Mouse (Mus musculus): ENCODE results near the gene Manbal. TPM values are rescaled to one million over a fixed set of nuclear protein-coding genes. Genes with fewer than 3 reads are reported as not detected.

Gene Manbal
- polyA plus RNA-seq, 1 experiment from 2014 or later, result 21.8 TPM

GRCm38 (mm10) chr2:157394868-157395267 lies 27.5 kb downstream of the Manbal start:
- Histone ChIP-seq H3K27ac (replicated peaks) (no peak overlapping the region), H3K4me3 (replicated peaks) (no peak overlapping the region), H3K36me3 (replicated peaks) (peaks cover 23% of the 10 kb centered on the region), H3K9me3 (replicated peaks) (no peaks in the 10 kb centered on the region), H3K27me3 (no peaks in the 10 kb centered on the region), H3K9ac (no peak overlapping the region), H3K4me2 (no peak overlapping the region), H3K4me1 (replicated peaks) (peaks cover 8% of the 10 kb centered on the region; the same call in 1 of the 2 replicates)
- ATAC-seq (ENCODE audit: insufficient read depth), result no peak
- WGBS (ENCODE audit: insufficient replicate concordance), result 59% methylated on average over 6 of the region's 6 CpGs

GRCm38 (mm10) chr2:157395371-157395770 lies 28.0 kb downstream of the Manbal start:
- H3K27ac ChIP-seq (replicated peaks), result no peak overlapping the region
- ATAC-seq (ENCODE audit: insufficient read depth), result no peak
- H3K4me2 ChIP-seq, result no peak overlapping the region
- no peaks in the 10 kb centered on the region for H3K9me3 ChIP-seq (replicated peaks)
- H3K36me3 ChIP-seq (replicated peaks), result peaks cover 23% of the 10 kb centered on the region
- no peak overlapping the region for H3K9ac ChIP-seq
- WGBS (ENCODE audit: insufficient replicate concordance), result 59% methylated on average over 5 of the region's 5 CpGs
- no peaks in the 10 kb centered on the region for H3K27me3 ChIP-seq
- no peak overlapping the region for H3K4me3 ChIP-seq (replicated peaks)
- H3K4me1 ChIP-seq (replicated peaks), result peaks cover 8% of the 10 kb centered on the region; the same call in 1 of the 2 replicates

GRCm38 (mm10) chr2:157395960-157396359 lies 28.6 kb downstream of the Manbal start:
- Histone ChIP-seq H3K9ac (no peak overlapping the region), H3K27ac (replicated peaks) (no peak overlapping the region), H3K4me1 (replicated peaks) (peaks cover 8% of the 10 kb centered on the region; the same call in 1 of the 2 replicates), H3K4me3 (replicated peaks) (no peak overlapping the region), H3K4me2 (no peak overlapping the region), H3K27me3 (no peaks in the 10 kb centered on the region), H3K9me3 (replicated peaks) (no peaks in the 10 kb centered on the region), H3K36me3 (replicated peaks) (peaks cover 23% of the 10 kb centered on the region)
- WGBS (ENCODE audit: insufficient replicate concordance), result 32% methylated on average over 13 of the region's 13 CpGs
- ATAC-seq (ENCODE audit: insufficient read depth), result no peak

- no peak for ATAC-seq (ENCODE audit: insufficient read depth)
- peaks cover 8% of the 10 kb centered on the region; the same call in 1 of the 2 replicates for H3K4me1 ChIP-seq (replicated peaks)
- H3K4me3 ChIP-seq (replicated peaks), result no peak overlapping the region
- peaks cover 23% of the 10 kb centered on the region for H3K36me3 ChIP-seq (replicated peaks)
- H3K27ac ChIP-seq (replicated peaks), result no peak overlapping the region
- no peaks in the 10 kb centered on the region for H3K9me3 ChIP-seq (replicated peaks)
- H3K9ac ChIP-seq, result no peak overlapping the region
- no peaks in the 10 kb centered on the region for H3K27me3 ChIP-seq
- 59% methylated on average over 4 of the region's 4 CpGs for WGBS (ENCODE audit: insufficient replicate concordance)
- no peak overlapping the region for H3K4me2 ChIP-seq
These were observed 30.0 kb downstream of the Manbal start for GRCm38 (mm10) chr2:157397376-157397775.

- H3K4me1 ChIP-seq (replicated peaks), result peaks cover 8% of the 10 kb centered on the region; the same call in 1 of the 2 replicates
- H3K9me3 ChIP-seq (replicated peaks), result no peaks in the 10 kb centered on the region
- no peak overlapping the region for H3K27ac ChIP-seq (replicated peaks)
- no peaks in the 10 kb centered on the region for H3K27me3 ChIP-seq
- no peak overlapping the region for H3K9ac ChIP-seq
- 88% methylated on average over 4 of the region's 4 CpGs for WGBS (ENCODE audit: insufficient replicate concordance)
- no peak overlapping the region for H3K4me3 ChIP-seq (replicated peaks)
- H3K36me3 ChIP-seq (replicated peaks), result peaks cover 23% of the 10 kb centered on the region
- ATAC-seq (ENCODE audit: insufficient read depth), result no peak
- H3K4me2 ChIP-seq, result no peak overlapping the region
These were observed 31.1 kb downstream of the Manbal start for GRCm38 (mm10) chr2:157398539-157398938.

GRCm38 (mm10) chr2:157399797-157400196 lies 32.4 kb downstream of the Manbal start:
- Histone ChIP-seq H3K4me1 (replicated peaks) (peaks cover 3% of the 10 kb centered on the region; the same call in 1 of the 2 replicates), H3K36me3 (replicated peaks) (peaks cover 23% of the 10 kb centered on the region), H3K4me3 (replicated peaks) (no peak overlapping the region), H3K9me3 (replicated peaks) (no peaks in the 10 kb centered on the region), H3K9ac (no peak overlapping the region), H3K4me2 (no peak overlapping the region), H3K27ac (replicated peaks) (no peak overlapping the region), H3K27me3 (no peaks in the 10 kb centered on the region)
- WGBS (ENCODE audit: insufficient replicate concordance), result 73% methylated on average over 10 of the region's 10 CpGs
- no peak for ATAC-seq (ENCODE audit: insufficient read depth)

- Histone ChIP-seq H3K4me3 (replicated peaks) (no peak overlapping the region), H3K4me2 (no peak overlapping the region), H3K27ac (replicated peaks) (no peak overlapping the region), H3K9ac (no peak overlapping the region), H3K36me3 (replicated peaks) (peaks cover 23% of the 10 kb centered on the region), H3K27me3 (no peaks in the 10 kb centered on the region), H3K4me1 (replicated peaks) (no peaks in the 10 kb centered on the region), H3K9me3 (replicated peaks) (no peaks in the 10 kb centered on the region)
- no peak for ATAC-seq (ENCODE audit: insufficient read depth)
- 73% methylated on average over 6 of the region's 6 CpGs for WGBS (ENCODE audit: insufficient replicate concordance)
These were observed 33.1 kb downstream of the Manbal start for GRCm38 (mm10) chr2:157400491-157400890.

- H3K36me3 ChIP-seq (replicated peaks), result peaks cover 19% of the 10 kb centered on the region
- no peak overlapping the region for H3K9ac ChIP-seq
- no peak overlapping the region for H3K27ac ChIP-seq (replicated peaks)
- no peak for ATAC-seq (ENCODE audit: insufficient read depth)
- H3K9me3 ChIP-seq (replicated peaks), result no peaks in the 10 kb centered on the region
- H3K4me2 ChIP-seq, result no peak overlapping the region
- no peak overlapping the region for H3K4me3 ChIP-seq (replicated peaks)
- 71% methylated on average over 2 of the region's 2 CpGs for WGBS (ENCODE audit: insufficient replicate concordance)
- H3K4me1 ChIP-seq (replicated peaks), result no peaks in the 10 kb centered on the region
- no peaks in the 10 kb centered on the region for H3K27me3 ChIP-seq
These were observed 33.9 kb downstream of the Manbal start for GRCm38 (mm10) chr2:157401261-157401660.

- ATAC-seq (ENCODE audit: insufficient read depth), result no peak
- H3K27ac ChIP-seq (replicated peaks), result no peak overlapping the region
- no peak overlapping the region for H3K9ac ChIP-seq
- H3K36me3 ChIP-seq (replicated peaks), result no peaks in the 10 kb centered on the region
- H3K9me3 ChIP-seq (replicated peaks), result no peaks in the 10 kb centered on the region
- H3K27me3 ChIP-seq, result no peaks in the 10 kb centered on the region
- no peaks in the 10 kb centered on the region for H3K4me1 ChIP-seq (replicated peaks)
- no peak overlapping the region for H3K4me2 ChIP-seq
- WGBS (ENCODE audit: insufficient replicate concordance), result 59% methylated on average over 7 of the region's 7 CpGs
- H3K4me3 ChIP-seq (replicated peaks), result no peak overlapping the region
These were observed 40.2 kb downstream of the Manbal start for GRCm38 (mm10) chr2:157407596-157407995.

GRCm38 (mm10) chr2:157409793-157410533 lies 42.6 kb downstream of the Manbal start:
- Histone ChIP-seq H3K9ac (no peak overlapping the region), H3K4me1 (replicated peaks) (no peaks in the 10 kb centered on the region), H3K36me3 (replicated peaks) (no peaks in the 10 kb centered on the region), H3K4me2 (no peak overlapping the region), H3K27ac (replicated peaks) (no peak overlapping the region), H3K27me3 (no peaks in the 10 kb centered on the region), H3K9me3 (replicated peaks) (no peaks in the 10 kb centered on the region), H3K4me3 (replicated peaks) (no peak overlapping the region)
- ATAC-seq (ENCODE audit: insufficient read depth), result no peak
- 56% methylated on average over 12 of the region's 12 CpGs for WGBS (ENCODE audit: insufficient replicate concordance)

GRCm38 (mm10) chr2:157411151-157411693 lies 43.8 kb downstream of the Manbal start:
- WGBS (ENCODE audit: insufficient replicate concordance), result 69% methylated on average over 6 of the region's 6 CpGs
- no peaks in the 10 kb centered on the region for H3K36me3 ChIP-seq (replicated peaks)

More at GRCm38 (mm10) chr2:157411151-157411693, 43.8 kb downstream of the Manbal start:
- ATAC-seq (ENCODE audit: insufficient read depth), result no peak
- Histone ChIP-seq H3K4me2 (no peak overlapping the region), H3K27ac (replicated peaks) (no peak overlapping the region), H3K9me3 (replicated peaks) (no peaks in the 10 kb centered on the region), H3K4me3 (replicated peaks) (no peak overlapping the region), H3K9ac (no peak overlapping the region), H3K4me1 (replicated peaks) (no peaks in the 10 kb centered on the region), H3K27me3 (no peaks in the 10 kb centered on the region)
